Mouse (Mus musculus): Measurements from ENCODE around the gene Dis3l2.

Dis3l2 gene

DNA sequence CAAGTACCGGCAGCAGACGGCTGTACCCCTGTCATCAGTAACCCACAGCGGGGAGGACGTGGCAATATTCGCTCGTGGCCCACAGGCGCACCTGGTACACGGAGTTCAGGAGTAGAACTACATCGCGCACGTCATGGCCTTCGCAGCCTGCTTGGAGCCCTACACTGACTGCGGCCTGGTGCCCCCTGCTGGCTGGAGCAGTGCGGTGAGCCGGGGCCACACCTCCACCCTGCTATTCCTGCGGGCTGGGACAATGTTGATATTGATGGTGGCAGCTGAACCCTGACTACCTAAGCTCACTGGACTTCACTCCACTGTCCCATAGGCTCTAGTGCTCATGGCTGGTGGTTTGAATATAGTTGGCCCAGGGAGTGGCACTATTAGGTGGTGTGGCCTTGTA, 367.1 kb downstream of the Dis3l2 start:
- ATAC-seq (ENCODE audit: low TSS enrichment): no peak

DNA sequence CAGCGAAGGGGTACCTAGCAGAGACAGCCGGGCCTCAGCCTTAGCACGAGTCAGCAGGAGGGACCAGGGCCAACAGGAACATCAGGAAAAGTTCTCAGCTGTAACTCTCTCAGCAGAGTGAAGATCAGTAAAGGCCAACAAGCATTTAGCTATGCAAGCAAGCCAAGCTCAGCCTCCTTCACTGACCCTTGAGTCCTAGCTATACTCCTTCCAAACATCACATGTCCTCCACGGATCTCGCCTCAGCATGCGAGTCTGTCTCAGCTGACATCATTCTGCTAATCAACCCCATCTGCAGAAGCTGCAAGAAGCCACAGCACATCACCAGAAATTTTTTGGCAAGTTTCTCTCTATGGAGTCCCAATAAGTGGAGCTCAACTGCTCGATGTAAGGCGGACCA, 370.2 kb downstream of the Dis3l2 start:
- ATAC-seq (ENCODE audit: low TSS enrichment): no peak

DNA sequence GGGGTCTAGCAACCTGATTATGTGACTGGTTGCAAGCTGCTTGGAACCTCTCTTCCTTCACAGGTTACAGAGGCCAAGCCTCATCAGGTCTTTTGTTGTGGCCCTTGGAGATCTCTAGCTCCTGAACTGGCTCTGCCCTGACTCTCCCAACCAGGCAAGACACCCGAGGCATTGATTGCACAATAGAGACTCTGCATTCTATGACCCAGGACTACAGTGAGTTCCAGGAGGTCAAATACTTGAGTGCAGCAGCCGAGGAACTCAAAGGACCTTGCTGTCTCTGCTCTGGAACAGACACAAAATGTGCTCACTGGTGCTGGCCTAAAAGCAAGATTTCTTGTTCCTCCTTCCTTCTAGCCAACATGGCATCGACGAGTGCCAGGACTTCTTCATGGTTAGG, 382.6 kb downstream of the Dis3l2 start:
- no peak for ATAC-seq (ENCODE audit: low TSS enrichment)

DNA sequence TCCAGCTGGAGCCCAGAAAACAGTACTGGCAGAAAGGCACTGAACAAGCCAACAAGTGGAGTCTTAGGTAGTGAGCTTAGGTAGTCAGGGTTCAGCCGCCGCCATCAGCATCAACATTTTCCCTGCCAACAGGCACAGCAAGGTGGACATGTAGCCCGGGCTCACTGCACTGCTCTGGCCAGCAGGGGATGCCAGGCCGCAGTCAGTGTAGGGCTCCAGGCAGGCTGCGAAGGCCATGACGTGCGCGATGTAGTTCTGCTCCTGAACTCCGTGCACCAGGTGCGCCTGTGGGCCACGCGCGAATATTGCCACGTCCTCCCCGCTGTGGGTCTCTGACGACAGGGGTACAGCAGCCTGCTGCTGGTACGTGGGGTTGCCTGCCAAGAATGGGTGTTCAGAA, 383.4 kb downstream of the Dis3l2 start:
- ATAC-seq (ENCODE audit: low TSS enrichment): no peak

DNA sequence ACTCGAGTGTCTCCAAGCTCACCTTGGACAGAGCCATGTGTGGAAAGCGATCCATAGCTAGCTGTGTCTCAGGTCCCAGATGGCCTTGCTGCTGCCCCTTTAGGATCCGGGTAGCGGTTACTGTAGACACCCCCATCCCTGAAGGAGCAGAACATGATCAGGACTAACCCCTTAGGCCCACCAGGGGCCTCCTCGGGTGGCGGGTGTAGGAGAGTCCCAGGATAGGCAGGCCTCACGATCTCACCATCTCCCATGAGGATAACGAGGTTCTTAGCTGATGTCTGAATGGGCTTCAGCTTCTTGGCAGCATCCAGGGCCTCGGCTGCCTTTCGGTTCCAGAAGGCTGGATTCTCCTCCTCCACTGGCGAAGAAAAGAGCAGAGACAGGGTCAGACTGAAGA, 385.6 kb downstream of the Dis3l2 start:
- no peak for ATAC-seq (ENCODE audit: low TSS enrichment)

DNA sequence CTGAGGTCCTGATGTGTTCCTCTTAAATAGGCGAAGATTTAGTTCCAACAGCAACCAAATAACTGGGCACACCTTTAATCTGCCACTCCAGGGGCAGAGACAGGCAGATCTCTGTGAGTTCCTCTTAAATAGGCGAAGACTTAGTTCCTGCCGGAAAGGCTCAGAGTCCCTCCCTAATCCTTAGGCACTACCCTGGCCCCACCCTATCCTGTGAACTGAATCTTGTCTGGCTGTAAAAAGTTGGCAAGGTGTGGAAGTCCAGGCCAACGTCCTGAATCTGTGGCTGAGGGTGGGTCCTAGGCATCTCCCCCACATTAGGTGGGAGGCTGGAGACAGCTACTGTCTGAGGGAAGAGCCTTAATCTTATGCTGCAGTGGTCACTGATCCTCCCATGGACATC, 386.2 kb downstream of the Dis3l2 start, which contains the start of gene Alppl2:
Gene Alppl2, minus strand, starts transcription at position 101 of the 400 bp plus-strand sequence.
- ATAC-seq (ENCODE audit: low TSS enrichment): no peak

DNA sequence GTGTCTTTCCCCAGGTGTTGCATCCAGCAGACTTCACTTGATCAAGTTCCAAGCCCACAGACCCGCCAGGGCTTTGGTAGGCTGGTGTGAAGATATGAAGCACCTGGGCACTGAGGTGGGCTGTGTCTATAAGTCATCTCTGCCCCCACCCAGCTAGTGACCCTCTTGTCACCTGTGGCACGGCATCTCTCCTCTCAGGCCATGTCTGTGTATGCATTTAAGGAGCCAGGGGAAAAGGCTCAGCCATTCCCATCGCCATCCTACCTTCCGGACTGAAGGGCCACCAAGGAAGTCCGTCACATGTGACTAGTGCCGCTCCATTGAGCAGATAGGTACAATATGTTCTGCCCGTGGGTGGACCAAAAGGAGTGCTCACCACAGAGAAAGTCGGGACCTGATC, 392.0 kb downstream of the Dis3l2 start:
- ATAC-seq (ENCODE audit: low TSS enrichment): no peak

DNA sequence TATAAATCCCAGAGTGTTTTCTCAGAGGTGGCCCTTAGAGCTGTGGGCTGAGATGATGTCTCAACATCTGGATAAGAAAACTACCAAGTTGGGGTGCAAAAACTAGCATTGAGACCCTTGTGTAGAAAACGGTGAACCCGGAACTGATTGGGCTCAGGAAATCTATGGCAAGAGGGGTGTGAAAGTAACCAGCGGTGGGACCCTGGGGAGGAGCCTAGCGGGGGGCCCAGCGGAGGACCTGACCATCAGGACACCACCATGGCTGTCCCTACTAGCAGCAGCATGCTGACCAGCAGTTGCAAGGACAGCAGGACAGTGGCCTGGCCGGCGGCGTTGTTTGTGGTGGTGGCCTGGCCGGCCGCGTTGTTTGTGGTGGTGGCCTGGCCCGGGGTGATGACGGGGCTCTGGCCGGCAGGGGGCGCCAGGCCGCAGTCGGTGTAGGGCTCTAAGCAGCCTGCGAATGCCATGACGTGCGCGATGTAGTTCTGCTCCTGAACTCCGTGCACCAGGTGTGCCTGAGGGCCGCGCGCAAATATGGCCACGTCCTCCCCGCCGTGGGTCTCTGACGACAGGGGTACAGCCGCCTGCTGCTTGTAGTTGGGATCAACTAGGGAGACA, 394.9 kb downstream of the Dis3l2 start:
- peak; percentile 70 for ATAC-seq (ENCODE audit: low TSS enrichment)
